Mouse (Mus musculus) cerebellum, adult 11-12 months (tissue): ENCODE results near the gene Sestd1.

Source experiments
- DNase-seq: peaks from one replicate; pipeline ENCODE4 v3.0.0; 2022

The Sestd1 gene

GRCm38 (mm10) chr2:77270136-77270535 is 10.3 kb downstream of the Sestd1 start:
- no peak for DNase-seq

GRCm38 (mm10) chr2:77268612-77269239 is 11.7 kb downstream of the Sestd1 start:
- no peak for DNase-seq

GRCm38 (mm10) chr2:77266931-77267330 is 13.5 kb downstream of the Sestd1 start:
- peak; percentile 44 for DNase-seq

- peak; percentile 73 for DNase-seq
Measured at GRCm38 (mm10) chr2:77266011-77266410, 14.4 kb downstream of the Sestd1 start.

- no peak for DNase-seq
Measured at GRCm38 (mm10) chr2:77265301-77265700, 15.1 kb downstream of the Sestd1 start.

- peak; percentile 44 for DNase-seq
Measured at GRCm38 (mm10) chr2:77264550-77264949, 15.8 kb downstream of the Sestd1 start.

GRCm38 (mm10) chr2:77263477-77264435 is 16.6 kb downstream of the Sestd1 start:
- peak; percentile 82 for DNase-seq

- DNase-seq: no peak
Measured at GRCm38 (mm10) chr2:77260134-77260533, 20.3 kb downstream of the Sestd1 start.

- DNase-seq: no peak
Measured at GRCm38 (mm10) chr2:77253227-77253626, 27.2 kb downstream of the Sestd1 start.

GRCm38 (mm10) chr2:77251736-77252135 is 28.7 kb downstream of the Sestd1 start:
- DNase-seq: no peak

GRCm38 (mm10) chr2:77249771-77250681 is 30.4 kb downstream of the Sestd1 start:
- DNase-seq: peak; percentile 68

- no peak for DNase-seq
Measured at GRCm38 (mm10) chr2:77248416-77248815, 32.0 kb downstream of the Sestd1 start.

GRCm38 (mm10) chr2:77247200-77247830 is 33.1 kb downstream of the Sestd1 start:
- no peak for DNase-seq

GRCm38 (mm10) chr2:77245806-77246205 is 34.6 kb downstream of the Sestd1 start:
- DNase-seq: no peak

- no peak for DNase-seq
Measured at GRCm38 (mm10) chr2:77242248-77242647, 38.1 kb downstream of the Sestd1 start.

- no peak for DNase-seq
Measured at GRCm38 (mm10) chr2:77238607-77239006, 41.8 kb downstream of the Sestd1 start.

GRCm38 (mm10) chr2:77238046-77238445 is 42.3 kb downstream of the Sestd1 start:
- no peak for DNase-seq

- DNase-seq: no peak
Measured at GRCm38 (mm10) chr2:77236860-77237259, 43.5 kb downstream of the Sestd1 start.

GRCm38 (mm10) chr2:77235896-77236295 is 44.5 kb downstream of the Sestd1 start:
- DNase-seq: no peak

- no peak for DNase-seq
Measured at GRCm38 (mm10) chr2:77232604-77233003, 47.8 kb downstream of the Sestd1 start.

- no peak for DNase-seq
Measured at GRCm38 (mm10) chr2:77220960-77221359, 59.4 kb downstream of the Sestd1 start.

- DNase-seq: no peak
Measured at GRCm38 (mm10) chr2:77212885-77213284, 67.5 kb downstream of the Sestd1 start.
